Mouse (Mus musculus) cortical plate, adult 2 months (tissue): ENCODE measurements around the gene Ermard. TPM values are rescaled to one million over a fixed set of nuclear protein-coding genes. Genes with fewer than 3 reads are reported as not detected.
"Not testable (repeated sequence)": the region's sequence is repeated elsewhere in the genome, so short reads cannot be mapped to it uniquely, and the experiment has no call there.

Experiments used
- H3K27ac ChIP-seq: fragments of 200-500 bp; 2 replicates; pipeline ENCODE4 v1.5.1; 2012; ENCODE audit warnings: low read length, control low read depth, inconsistent platforms; ENCODE audit not compliant: insufficient read depth
- H3K4me1 ChIP-seq: fragments of 200-500 bp; 2 replicates; pipeline ENCODE4 v1.6.1; 2011; ENCODE audit warnings: low read length; ENCODE audit not compliant: control insufficient read depth, insufficient read depth
- H3K4me3 ChIP-seq: fragments of 200-500 bp; 2 replicates; pipeline ENCODE4 v1.5.1; 2011; ENCODE audit warnings: mild to moderate bottlenecking, low read length, control low read depth; ENCODE audit not compliant: insufficient read depth
- CTCF ChIP-seq: fragments of 200-500 bp; IDR thresholded peaks from 2 replicates; pipeline ENCODE4 v1.5.1; 2011; ENCODE audit warnings: mild to moderate bottlenecking, control low read depth, low read length; ENCODE audit not compliant: insufficient read depth; ENCODE audit errors: extremely low read depth
- POLR2A ChIP-seq: fragments of 200-500 bp; IDR thresholded peaks from 2 replicates; pipeline ENCODE4 v1.6.1; 2011; ENCODE audit warnings: mild to moderate bottlenecking, low read length, control low read depth; ENCODE audit not compliant: insufficient read depth; ENCODE audit errors: extremely low read depth
- polyA plus RNA-seq: library from polyadenylated mRNA; depleted of rRNA; stranded (reverse); fragments of >200 nt; gene quantifications from 2 replicates; pipeline ENCODE4 v1.2.3, GENCODE M21; 2012

Gene Ermard
- polyA plus RNA-seq, 1 experiment, result 67.1 TPM

DNA sequence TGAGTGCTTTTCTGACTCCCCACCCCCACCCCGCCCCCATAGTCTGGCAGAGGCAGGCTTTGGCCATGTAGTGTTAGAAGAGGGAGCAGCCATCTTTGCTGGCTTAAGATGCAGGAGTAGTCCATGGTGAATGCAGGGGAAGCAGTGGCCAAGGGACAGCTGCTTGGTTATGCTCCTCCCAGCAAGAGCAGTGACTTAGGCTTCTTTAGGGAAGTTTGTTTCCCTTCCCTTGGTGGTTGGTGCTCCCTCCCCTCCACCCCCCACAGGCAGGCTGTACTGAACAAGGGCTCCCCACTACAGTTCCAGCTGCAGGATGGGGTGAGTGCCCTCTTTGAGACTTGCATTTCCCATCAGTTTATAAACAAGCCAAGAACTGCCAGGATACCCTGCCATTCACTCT lies 11.8 kb downstream of the Ermard start:
- H3K27ac ChIP-seq, result not testable (repeated sequence)

DNA sequence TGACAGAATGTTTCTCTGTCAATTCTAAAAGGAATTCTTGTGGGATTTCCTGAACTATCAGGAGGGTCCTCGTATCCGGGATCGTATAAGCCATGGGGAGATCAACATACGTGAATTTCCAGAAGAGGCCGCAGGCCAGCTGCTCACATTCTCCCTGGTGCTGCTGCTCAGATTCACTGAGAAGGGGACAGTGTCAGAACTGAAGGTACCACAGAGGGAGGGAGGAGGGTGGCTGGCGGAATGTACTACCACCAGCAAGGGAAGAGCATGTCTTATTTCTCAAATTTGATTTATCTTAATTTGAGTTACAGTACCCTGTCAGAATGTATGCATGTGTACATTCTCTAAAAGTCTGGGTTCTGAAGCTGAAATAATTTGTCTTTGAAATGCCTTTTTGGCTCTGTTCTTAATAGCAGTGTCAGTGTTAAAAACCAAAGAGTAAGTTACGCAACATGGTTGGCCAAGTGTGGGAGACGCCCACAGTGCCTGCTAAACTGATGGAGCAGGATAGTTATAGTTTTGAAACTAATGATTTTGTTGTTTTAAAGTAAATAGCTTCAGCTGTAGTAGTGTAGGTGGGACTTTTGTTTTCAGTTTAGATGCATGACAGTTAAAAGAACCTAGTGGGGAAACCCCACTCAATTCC lies 12.3 kb downstream of the Ermard start:
- not testable (repeated sequence) for H3K4me1 ChIP-seq, H3K27ac ChIP-seq, H3K4me3 ChIP-seq

More for the DNA sequence above, 11.8 kb downstream of the Ermard start:
- not testable (repeated sequence) for H3K4me3 ChIP-seq, H3K4me1 ChIP-seq

DNA sequence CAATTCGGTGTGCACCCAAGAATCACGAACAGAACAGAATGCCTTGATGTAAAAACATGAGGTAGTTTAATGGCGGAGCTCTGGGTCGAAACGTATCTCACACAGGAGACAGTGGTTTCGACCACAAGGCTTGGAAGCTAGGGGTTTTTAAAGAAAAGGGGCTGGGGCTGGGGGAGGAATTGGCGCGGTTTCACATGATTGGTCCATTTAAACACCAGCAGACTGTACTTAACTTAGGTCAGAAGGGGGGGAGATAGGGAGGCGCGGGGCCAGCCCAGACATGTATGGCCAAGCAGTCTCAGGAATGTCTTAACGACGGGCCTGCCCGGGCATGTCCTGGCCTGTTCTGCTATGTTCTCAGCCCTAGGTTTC lies 12.8 kb downstream of the Ermard start:
- H3K4me1 ChIP-seq, result not testable (repeated sequence)

DNA sequence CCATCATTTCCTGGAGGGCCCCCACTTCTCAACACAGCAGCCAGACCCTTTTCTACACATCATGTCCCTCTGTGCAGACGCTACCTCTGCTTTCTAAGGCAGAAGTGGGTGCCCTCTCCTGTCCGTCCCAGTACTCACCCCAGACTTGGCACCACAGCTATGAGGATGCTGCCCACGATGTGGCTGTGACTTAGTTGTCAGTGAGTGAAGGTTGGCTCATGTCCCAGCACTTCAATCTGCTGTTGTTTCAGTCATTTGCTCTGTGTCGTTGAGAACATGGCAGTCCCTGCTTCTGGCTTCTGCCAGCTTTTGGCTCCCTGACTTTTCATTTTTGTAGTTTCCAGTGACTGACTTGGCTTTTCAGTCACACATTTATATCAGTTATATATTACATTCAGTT lies 14.9 kb downstream of the Ermard start:
- no peak for TF ChIP-seq POLR2A
- no peak for TF ChIP-seq CTCF
- H3K27ac ChIP-seq, result no peak overlapping the region
- H3K4me1 ChIP-seq, result no peaks in the 10 kb centered on the region

More for the DNA sequence above, 12.8 kb downstream of the Ermard start:
- H3K27ac ChIP-seq, H3K4me3 ChIP-seq: not testable (repeated sequence)

DNA sequence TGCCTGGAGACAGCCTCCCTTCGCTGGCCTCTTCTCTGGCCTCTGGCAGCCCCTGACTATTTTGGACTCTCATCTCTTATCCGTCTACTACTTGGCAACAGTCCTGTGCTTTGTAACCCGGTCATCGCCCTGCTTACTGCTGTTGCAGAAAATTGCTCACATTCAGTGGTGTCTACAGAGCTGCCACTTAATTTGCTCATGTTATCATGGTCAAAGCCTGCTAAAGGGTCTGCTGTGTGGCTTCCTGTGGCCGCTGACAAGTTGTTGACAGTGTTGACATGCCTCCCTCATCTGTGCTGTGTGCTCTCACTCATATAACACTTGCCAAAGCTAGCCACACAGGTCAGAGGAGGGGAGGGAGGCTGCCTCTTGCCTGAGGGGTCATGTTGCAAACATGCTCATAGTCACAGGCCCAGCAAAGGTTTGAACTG lies 17.2 kb downstream of the Ermard start:
- H3K27ac ChIP-seq, result no peak overlapping the region
- no peak overlapping the region for H3K4me3 ChIP-seq
- TF ChIP-seq POLR2A, result no peak
- no peaks in the 10 kb centered on the region for H3K4me1 ChIP-seq

More for the DNA sequence above, 14.9 kb downstream of the Ermard start:
- H3K4me3 ChIP-seq, result no peak overlapping the region

DNA sequence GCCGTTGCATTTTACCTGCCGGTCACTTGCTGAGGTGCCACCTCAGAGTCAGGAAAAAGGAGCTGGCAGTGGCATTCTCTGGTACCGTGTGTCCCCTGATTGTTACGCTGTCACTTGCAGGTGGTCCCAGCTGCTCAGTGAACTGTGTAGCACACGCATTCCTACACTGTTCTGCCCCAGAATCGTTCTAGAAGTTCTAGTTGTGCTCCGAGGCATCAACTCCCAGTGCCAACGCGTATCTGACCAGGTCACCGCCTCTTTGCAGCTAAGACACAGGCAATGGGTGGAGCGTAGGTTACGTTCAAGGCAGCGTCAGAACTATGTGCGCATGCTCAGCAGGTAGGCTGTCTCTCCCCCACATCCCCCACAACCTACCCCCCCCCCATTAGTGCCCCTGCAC lies 18.6 kb downstream of the Ermard start:
- Histone ChIP-seq H3K4me3 (no peak overlapping the region), H3K27ac (no peak overlapping the region), H3K4me1 (no peaks in the 10 kb centered on the region)
- TF ChIP-seq CTCF, result no peak
- TF ChIP-seq POLR2A, result no peak

DNA sequence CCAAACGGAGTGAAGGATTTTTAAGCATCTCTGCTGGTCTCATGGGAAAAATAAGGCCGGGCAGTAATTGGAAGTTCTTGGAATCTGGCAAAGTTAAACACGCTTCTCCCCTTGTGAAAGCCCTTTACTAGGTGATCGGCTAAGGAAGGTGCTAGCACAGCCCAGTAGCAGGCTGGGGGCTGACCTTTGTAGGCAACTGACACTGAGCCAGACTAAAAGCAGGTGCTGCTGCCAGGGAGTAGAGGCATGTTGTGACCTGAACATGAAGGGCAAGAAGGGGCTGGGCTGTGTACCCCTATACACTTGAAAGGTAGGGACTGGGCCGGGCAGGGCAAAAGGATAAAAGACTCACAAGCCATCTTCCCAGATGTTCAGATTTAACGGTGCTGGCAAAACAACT lies 19.3 kb downstream of the Ermard start:
- TF ChIP-seq CTCF (no peak), POLR2A (no peak)
- no peaks in the 10 kb centered on the region for H3K4me1 ChIP-seq
- H3K4me3 ChIP-seq, result no peak overlapping the region
- no peak overlapping the region for H3K27ac ChIP-seq

DNA sequence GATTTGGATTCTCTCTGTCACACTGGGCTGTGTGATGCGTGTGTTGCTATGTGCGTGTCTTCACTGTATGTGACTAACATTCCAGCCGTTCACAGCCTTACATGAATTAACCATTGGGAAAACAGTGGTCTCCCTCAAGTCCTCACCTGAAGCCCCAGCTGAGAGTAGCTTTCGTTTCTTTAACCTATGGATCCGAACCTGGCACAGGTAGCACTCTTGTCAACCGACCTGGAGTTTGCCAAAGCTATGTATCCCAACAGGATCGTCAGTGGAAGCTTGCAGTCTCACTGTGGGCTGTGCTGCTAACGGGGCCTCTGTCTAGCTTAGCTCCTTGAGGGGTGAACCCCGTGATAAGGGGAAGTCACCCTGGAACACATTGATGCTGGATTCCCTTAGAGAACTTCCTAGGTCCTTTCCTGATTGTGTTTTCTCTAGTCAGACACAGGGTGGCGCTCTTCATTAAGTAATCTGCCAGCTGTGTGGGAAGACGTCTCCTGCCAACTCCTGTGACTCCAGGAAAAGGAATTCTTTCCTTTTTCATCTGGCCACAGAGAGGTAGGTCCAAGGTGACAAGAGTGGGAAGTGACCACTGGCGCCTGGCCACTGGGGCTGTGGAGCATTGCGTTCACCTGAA lies 24.5 kb downstream of the Ermard start:
- Histone ChIP-seq H3K4me1 (peaks cover 3% of the 10 kb centered on the region; the same call in 1 of the 2 replicates), H3K4me3 (peak overlapping the region; percentile 15; the same call in 1 of the 2 replicates), H3K27ac (no peak overlapping the region)
- no peak for TF ChIP-seq POLR2A
- peak; percentile 88 for TF ChIP-seq CTCF

DNA sequence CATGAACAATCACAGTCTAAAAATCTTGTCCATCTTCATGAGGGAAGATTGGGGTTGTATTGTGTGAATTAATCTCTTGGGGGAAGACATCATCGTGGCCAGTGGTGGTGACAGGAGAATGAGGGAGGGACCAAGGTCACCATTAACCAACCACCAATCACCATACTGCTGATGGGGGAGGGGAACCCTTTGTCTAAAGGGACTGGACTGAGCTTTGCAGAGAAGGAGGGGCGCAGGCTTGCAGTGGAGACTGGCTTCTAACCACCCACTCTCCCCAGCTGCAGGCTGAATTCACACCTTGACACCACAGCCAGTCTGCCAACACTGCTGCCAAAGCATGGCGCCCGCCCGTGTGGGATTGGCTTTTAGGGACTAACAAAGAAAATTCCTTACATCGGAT lies 25.1 kb downstream of the Ermard start:
- TF ChIP-seq POLR2A (no peak), CTCF (no peak)
- Histone ChIP-seq H3K27ac (no peak overlapping the region), H3K4me1 (peaks cover 3% of the 10 kb centered on the region; the same call in 1 of the 2 replicates), H3K4me3 (peak overlapping the region; percentile 15; the same call in 1 of the 2 replicates)

DNA sequence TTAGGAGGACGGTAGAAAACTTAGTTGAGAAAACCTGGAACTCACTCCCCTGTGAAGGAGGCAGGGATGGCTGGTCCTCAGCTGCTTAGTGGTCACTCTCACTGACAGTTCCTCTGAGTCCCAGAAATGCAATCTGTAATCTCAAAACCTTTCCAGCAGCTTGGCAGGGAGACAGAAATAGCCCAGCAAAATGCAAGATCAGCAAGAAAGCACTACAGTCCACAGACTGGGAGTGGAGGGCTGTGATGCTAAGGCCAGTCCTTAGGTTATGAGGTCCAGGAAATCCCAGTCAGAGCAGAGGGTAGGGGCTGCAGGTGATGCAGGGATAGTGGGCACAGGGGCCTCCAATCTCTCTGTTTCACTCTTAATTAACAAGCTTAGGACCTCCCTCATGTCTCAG lies 25.9 kb downstream of the Ermard start:
- Histone ChIP-seq H3K27ac (no peak overlapping the region), H3K4me1 (peaks cover 3% of the 10 kb centered on the region; the same call in 1 of the 2 replicates), H3K4me3 (no peak overlapping the region)
- TF ChIP-seq CTCF (no peak), POLR2A (no peak)
